Mouse (Mus musculus) neutrophil, adult 5-6 weeks (primary cell): ENCODE data around the gene Hist1h3d. TPM values are rescaled to one million over a fixed set of nuclear protein-coding genes. Genes with fewer than 3 reads are reported as not detected.
A peak's percentile ranks its signal among the peaks of the same experiment; 100 is the strongest.
"Not testable (repeated sequence)": the region's sequence is repeated elsewhere in the genome, so short reads cannot be mapped to it uniquely, and the experiment has no call there.

Source experiments
- ATAC-seq: fragments of 151-379, 151-347 bp; 2 replicates; pipeline ENCODE4 v1.8.0; 2017; ENCODE audit warnings: mild to moderate bottlenecking, moderate TSS enrichment; ENCODE audit not compliant: insufficient number of reproducible peaks, poor library complexity, low FRiP score, severe bottlenecking; ENCODE audit errors: extremely low read depth
- total RNA-seq: library from RNA; stranded (forward); fragments of 200-1000 nt; gene quantifications from 2 replicates; pipeline ENCODE4 v1.2.3, GENCODE M21; 2017

Gene Hist1h3d
- total RNA-seq, 1 experiment from 2014 or later = 12.9 TPM

DNA sequence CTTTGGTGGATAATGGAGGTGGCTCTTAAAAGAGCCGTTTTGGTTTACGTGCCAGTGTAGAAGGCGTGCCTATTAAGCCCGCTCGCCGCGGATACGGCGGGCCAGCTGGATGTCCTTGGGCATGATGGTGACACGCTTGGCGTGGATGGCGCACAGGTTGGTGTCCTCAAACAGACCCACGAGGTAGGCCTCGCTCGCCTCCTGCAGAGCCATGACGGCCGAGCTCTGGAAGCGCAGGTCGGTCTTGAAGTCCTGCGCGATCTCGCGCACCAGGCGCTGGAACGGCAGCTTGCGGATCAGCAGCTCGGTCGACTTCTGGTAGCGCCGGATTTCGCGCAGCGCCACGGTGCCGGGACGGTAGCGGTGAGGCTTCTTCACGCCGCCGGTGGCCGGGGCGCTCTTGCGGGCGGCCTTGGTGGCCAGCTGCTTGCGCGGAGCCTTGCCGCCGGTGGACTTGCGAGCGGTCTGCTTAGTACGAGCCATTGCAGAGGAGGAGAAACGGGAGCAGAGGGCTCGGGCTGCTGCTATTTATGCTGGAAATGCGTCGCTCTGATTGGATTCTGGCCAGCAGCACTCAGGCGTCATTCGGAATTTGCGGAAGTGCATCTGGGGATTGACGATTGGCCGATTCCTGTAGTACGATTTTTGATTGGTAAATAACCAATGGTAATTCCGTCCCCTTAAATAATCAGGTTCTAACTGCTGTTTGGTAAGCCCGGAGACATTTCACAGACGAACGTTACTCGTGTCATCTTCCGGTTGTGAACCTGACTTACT, 13.5 kb upstream of the Hist1h3d start, which contains the start of gene Hist1h3e:
Gene Hist1h3e, minus strand, starts transcription at position 487 of the 777 bp plus-strand sequence.
- peak; percentile 94 for ATAC-seq

DNA sequence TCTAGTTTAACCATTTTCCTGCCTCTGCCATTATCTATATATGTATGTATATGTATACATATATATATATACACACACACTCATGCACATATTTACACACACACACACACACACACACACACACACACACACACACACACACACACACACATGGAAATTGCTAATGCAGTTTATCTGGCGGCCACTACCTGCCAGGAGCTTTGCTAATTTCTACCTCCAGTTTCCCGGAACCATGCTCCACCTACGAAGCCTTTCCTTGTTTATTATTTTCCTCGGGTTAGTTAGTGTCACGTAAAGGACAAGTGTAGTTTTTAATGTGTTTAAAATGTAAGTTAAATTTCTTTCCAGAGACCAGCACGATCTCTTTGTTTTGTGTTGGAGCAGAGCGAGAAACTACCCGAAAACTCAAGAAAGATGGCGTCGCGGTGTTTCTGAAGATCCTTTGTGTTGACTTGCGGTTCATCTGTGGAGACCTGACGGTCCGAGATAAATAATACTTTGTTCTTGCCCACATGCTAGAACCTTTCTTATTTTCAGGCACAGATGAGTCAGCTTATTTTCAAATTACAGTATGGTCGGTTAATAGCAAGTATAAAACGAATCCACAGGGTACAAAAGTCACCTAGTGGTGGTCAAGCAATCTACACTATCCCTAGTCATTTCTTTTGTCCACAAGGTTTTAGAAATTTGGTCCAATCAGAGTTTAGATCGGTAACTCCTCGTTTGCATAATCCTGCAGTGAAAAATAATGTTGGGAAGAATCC, 12.7 kb upstream of the Hist1h3d start:
- peak; percentile 45; the same call in 1 of the 2 replicates for ATAC-seq

DNA sequence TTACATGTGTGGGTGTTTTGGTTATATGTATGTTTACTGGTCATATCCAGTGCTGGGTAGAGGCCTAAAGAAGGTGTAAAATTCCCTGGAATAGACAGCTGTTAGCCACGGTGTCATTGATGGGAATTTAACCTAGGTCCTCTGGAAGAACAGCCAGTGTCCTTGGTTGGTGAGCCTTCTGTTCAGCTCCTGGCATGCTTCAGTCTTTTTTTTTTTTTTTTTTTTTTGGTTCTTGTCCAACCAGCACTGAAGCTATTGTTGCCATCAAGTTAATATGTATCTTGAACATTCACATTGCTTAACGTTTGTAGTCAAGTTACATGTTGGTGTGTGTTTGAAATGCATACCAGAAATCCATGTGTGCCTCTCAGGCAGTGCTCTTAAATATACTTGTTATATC, 11.1 kb upstream of the Hist1h3d start:
- no peak for ATAC-seq

DNA sequence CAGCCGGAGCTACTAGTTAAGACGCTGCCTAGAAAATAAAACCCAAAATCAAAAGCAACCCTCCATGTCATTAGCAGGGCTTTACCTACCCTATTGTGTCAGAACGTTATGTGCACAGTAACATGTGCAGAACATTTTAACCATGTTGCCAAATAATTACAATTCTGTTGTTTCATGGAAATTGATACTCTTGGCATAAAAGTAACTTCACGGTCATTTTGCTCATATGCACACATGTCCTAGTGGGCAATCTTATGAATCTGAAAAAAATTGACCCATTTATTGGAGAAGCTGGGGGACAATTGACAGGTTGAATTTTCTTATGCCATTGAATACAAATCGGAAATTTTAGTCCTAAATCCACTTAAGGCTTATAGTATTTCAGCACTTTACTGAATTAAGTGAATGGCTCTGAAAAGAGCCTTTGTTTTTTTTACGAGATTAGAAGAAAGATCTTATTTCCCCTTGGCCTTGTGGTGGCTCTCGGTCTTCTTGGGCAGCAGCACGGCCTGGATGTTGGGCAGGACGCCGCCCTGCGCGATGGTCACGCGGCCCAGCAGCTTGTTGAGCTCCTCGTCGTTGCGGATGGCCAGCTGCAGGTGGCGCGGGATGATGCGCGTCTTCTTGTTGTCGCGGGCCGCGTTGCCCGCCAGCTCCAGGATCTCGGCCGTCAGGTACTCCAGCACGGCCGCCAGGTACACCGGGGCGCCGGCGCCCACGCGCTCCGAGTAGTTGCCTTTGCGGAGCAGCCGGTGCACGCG, 5.1 kb upstream of the Hist1h3d start:
- ATAC-seq = not testable (repeated sequence)

DNA sequence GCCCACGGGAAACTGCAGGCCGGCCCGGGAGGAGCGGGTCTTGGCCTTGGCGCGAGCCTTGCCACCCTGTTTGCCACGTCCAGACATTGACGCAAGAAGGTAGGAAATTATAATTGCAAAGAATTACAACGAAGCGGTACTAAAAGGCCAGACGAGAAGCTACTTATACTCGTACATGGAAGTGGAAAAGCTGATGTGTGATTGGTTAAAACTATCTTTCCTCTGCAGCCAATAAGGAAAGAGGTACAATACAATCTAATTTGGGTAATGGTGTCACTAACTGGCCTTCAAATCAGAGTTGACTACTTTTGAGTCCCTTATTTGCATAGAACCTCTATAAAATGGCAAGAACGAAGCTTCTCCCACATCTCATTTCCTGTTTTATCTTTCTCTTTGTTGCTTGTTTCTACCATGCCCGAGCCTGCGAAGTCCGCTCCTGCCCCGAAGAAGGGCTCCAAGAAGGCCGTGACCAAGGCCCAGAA, 4.5 kb upstream of the Hist1h3d start, which contains the start of the genes Hist1h2ae and Hist1h2bg:
Gene Hist1h2ae, minus strand, starts transcription at position 199 of the 482 bp plus-strand sequence.
Gene Hist1h2bg, plus strand, starts transcription at position 375 of the 482 bp plus-strand sequence.
- ATAC-seq = peak; percentile 84

DNA sequence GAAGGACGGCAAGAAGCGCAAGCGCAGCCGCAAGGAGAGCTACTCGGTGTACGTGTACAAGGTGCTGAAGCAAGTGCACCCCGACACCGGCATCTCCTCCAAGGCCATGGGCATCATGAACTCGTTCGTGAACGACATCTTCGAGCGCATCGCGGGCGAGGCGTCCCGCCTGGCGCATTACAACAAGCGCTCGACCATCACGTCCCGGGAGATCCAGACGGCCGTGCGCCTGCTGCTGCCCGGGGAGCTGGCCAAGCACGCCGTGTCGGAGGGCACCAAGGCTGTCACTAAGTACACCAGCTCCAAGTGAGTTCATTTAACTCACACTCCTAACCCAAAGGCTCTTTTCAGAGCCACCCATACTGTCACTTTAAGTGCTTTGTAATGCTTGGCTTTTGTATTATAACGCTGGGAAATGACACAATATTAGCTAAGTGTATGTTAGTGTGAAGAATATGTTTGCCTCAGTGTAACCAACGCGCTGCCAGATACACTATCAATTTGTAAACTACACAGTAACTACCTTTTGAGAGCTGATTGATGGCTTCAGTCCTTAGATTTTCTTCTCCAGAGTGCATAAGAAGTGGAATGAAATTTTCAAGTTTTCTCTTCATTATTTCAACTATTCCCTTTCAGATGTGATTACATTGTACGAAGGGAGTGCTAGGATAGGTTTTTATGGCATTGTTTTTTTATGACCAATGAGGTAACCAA, 3.9 kb upstream of the Hist1h3d start:
- not testable (repeated sequence) for ATAC-seq

DNA sequence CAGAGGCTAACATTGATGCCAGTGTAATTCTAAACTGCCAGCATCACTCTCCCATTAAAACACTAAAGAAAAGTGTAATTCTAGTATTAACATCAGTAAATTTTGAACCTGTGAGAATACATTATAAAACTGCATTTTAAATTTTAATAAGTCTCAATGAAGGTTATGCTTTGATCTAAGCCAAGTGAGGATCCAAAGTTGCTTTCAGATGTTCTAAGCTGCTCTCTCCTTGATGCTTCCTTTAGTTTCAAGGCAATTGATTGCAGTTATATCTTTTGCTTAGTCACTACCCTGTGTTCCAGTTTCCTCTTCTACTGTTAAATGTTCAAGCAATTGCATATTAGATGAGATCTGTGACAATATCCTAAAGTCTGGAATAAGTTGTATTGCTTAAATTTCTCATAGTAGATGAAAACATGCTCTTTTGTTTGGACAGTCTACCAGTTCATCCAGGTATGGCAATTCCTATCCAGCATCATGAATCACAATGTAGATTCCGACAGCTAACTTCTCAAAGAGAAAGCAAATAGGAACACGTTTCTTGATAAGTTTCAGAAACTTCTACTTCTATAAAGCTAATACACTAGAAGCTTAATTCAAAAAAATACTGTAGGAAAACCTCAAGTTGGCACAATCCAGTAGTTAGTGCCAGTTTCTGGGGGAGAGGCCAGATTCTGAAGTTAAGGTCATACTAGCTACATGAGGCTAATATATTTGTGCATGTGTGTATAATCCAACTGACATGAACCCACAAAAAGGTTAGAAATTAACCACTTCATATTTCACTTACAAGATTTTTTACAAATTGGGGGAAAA, 3.1 kb upstream of the Hist1h3d start:
- ATAC-seq = no peak

DNA sequence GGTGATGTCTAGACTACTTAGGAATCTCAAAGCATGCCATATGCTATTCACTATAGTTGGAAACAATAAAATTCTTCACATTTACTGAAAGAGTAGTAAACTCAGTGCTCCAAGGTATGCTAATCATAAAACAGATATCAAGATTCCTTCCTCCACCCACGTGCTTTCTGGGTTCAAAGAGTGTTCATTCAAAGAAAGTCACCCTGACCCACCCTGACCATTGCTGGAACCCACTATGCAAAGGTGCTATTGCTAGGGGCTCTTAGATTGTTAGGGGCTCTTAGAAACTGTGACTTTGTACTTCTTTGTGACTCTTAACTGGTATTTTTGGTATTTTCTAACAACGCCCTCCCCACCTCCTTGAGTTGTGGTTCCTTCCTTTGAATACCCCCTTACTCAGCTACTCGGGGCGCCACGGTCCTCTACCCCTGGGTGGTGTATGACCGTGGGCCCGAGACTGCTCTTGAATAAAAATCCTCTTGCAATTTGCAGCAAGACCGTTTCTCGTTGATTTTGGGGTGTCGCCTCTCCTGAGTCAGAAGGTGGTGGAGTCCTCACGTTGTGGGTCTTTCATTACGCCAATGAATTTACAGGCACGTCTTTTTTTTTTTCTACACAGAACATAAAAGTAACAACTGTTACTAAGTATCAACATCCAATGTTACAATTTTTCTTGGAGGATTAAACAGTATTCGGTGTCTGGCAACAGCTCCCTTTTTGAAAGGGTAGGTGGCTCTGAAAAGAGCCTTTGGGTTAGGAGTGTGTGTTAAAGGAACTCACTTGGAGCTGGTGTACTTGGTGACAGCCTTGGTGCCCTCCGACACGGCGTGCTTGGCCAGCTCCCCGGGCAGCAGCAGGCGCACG, 2.3 kb upstream of the Hist1h3d start:
- ATAC-seq = not testable (repeated sequence)

DNA sequence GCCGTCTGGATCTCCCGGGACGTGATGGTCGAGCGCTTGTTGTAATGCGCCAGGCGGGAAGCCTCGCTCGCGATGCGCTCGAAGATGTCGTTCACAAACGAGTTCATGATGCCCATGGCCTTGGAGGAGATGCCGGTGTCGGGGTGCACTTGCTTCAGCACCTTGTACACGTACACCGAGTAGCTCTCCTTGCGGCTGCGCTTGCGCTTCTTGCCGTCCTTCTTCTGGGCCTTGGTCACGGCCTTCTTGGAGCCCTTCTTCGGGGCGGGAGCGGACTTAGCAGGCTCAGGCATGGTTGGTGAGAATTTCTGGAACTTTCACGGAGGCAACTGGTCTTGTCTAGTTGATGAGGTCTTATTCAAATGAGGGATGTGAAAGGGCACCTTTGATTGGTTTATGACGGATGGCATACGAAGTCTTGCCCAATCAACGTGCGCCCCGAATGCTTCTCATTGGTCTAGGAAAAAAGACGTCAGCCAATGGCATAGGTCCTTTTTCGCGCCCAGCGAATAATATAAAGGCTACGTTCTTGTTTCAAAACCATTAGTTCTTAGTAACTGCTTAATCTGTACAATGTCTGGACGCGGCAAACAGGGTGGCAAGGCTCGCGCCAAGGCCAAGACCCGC, 1.6 kb upstream of the Hist1h3d start, which contains the start of the genes Hist1h2bf and Hist1h2ad:
Gene Hist1h2bf, minus strand, starts transcription at position 299 of the 627 bp plus-strand sequence.
Gene Hist1h2ad, plus strand, starts transcription at position 484 of the 627 bp plus-strand sequence.
- ATAC-seq = peak; percentile 91

DNA sequence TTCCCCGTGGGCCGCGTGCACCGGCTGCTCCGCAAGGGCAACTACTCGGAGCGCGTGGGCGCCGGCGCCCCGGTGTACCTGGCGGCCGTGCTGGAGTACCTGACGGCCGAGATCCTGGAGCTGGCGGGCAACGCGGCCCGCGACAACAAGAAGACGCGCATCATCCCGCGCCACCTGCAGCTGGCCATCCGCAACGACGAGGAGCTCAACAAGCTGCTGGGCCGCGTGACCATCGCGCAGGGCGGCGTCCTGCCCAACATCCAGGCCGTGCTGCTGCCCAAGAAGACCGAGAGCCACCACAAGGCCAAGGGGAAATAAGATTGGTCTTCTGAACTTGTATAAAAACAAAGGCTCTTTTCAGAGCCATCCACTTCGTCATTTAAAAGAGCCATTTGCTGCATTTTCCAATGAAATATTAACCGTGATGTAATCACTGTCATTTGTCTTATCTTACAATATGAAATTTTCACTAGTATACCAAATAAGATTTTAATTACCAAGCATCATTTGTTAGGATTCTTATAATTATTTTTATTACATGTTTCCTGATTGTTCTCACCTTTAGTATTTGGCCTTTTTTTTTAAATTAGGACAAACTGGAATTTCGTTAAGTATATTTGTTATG, 905 bp upstream of the Hist1h3d start:
- not testable (repeated sequence) for ATAC-seq

DNA sequence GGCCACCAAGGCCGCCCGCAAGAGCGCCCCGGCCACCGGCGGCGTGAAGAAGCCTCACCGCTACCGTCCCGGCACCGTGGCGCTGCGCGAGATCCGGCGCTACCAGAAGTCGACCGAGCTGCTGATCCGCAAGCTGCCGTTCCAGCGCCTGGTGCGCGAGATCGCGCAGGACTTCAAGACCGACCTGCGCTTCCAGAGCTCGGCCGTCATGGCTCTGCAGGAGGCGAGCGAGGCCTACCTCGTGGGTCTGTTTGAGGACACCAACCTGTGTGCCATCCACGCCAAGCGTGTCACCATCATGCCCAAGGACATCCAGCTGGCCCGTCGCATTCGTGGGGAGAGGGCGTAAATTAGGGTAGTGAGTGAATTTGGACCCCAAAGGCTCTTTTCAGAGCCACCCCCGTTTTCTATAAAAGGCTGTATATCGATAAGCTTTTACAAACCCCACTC, 326 bp downstream of the Hist1h3d start:
- not testable (repeated sequence) for ATAC-seq

DNA sequence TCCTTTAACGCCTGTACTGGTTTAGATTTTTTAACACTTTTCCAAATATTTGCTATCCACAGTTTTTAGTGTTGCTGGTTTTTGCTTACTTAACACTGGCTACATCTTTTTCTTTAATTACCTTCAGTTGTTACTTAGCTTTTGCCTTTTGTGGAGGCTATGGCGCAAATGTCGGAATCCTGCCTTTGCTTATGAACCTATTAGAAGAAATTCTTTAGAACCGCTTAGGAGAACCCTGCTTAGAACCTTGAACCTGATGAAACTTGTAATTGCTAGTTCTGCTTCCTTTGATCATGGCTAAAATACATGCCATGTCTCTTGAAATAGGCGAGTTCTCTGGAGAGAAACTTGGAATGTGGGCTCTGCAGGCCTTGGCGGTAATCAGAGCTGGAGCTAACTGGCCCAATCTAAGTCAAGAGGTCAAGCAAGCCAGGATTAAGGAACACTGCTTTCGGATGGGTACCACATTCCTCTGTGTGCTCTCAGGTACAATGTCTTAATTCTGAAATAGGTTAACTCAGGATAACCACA, 853 bp downstream of the Hist1h3d start:
- ATAC-seq = no peak

DNA sequence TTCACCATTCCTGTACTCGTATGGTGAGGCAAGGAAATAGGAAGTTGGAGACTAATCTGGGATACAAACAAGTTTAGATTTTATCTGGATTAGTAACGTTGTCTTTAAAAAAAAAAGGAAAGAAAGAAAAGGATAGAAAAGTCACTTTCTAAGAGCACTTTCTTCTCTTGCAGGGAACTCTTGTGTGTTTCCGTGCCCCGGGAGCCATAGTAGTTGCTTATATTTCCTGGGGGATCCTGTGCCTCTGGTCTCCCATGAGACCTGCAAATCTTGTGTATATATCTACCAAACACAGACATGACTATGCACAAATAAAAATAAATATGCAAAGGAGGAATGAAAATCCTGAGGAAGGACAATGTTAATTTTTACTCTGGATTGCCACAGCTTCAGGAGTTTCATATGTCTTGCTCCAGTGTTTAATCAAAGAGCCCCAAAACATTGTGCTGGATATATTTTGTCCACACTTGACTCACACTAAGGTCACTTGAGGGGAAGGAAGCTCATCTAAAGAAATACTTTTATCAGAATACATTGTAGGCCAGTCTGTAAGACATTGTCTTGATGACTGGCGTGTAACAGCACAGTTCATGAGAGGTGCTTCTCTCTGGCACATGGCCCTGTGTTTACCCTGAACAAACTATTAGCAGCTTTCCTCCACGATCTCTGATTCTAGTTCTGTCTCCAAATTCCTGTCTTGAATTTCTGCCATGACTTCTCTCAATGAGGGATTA, 1.5 kb downstream of the Hist1h3d start:
- ATAC-seq = no peak

DNA sequence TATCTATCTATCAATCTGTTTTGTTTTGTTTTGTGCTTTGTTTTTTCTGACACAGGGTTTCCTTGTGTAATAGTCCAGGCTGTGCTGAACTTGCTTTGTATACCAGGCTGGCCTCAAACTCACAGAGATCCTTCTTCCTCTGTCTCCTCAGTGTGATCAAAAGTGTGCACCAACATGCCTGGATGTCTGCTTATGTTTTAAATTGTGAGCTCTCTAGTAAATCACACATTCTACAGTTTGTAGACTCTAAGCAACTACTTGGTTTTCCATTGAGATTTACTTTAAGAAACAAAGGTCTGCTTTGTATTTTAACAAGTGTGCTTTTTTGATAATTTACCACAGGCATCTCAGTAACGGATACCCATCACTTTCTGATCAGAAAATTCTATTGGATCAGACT, 2.3 kb downstream of the Hist1h3d start:
- no peak for ATAC-seq
